28 mouse cellular contexts compared by ENCODE assay signal in genomic region chr11:82305590-82305989, GRCm38 (mm10). TPM values are rescaled to one million over a fixed set of nuclear protein-coding genes. Genes with fewer than 3 reads are reported as not detected.
DNase-seq lines count a peak whose midpoint lies in the region; ATAC-seq and TF ChIP-seq lines count a peak whose summit lies in the region.
"Had no signal": no experiment of that assay in that cellular context is flagged by ENCODE, and none has a peak within 500 bp of the region (broad histone marks: within the 10 kb centered on the region; RNA-seq: fewer than 3 reads in every experiment).

Gene Ccl1, minus strand, starts transcription at chr11:82305690.

- DNase-seq in CH12.LX (ENCODE audit: extremely low read depth) (no peak), ES-E14 (ENCODE audit: low read depth, low spot score) (no peak)
- DNase-seq in cerebellum, adult 9-11 months: no peak
- no peak for DNase-seq in cerebellum, adult 11 months
- DNase-seq in gastrocnemius, adult 8-10 months (ENCODE audit: low spot score in 2 of 2): no peak
- DNase-seq: adrenal gland, adult 2 months; adrenal gland, postnatal 10 days; adrenal gland, postnatal 25 days; cerebellum, adult 11-12 months; cerebellum, adult 2 months; cerebellum, adult 9-10 months; cerebellum, postnatal 14 days; cerebellum, postnatal 36 days; embryo, embryonic 11 days; forebrain, postnatal 0 days had no signal

- no peak for TF ChIP-seq EP300 in CH12.LX (IDR thresholded peaks at IDR 0.05; ENCODE audit: low read length)

- TF ChIP-seq CTCF in CH12.LX (conservative IDR thresholded peaks at IDR 0.05 in 1 of 2, IDR thresholded peaks at IDR 0.05 in 1 of 2; ENCODE audit: low read depth in 2 of 2, low read length in 2 of 2): no peak

- no peak within 1 kb of the TSS for H3K4me2 ChIP-seq in CH12.LX (ENCODE audit: insufficient read depth, low read depth, poor library complexity, severe bottlenecking)
- H3K4me2 ChIP-seq: embryonic facial prominence, embryonic 13.5 days; embryonic facial prominence, embryonic 15.5 days; forebrain, embryonic 12.5 days; forebrain, embryonic 15.5 days had no signal

- dilution Hi-C loops in CH12.LX (cut with MboI; ENCODE audit: extremely low pct_ligation_motif_present, extremely low pct_unique_long_range_greater_than_20kb, low sequenced_read_pairs): no loop called here

- no peaks in the 10 kb centered on the region for H3K4me1 ChIP-seq in CH12.LX (ENCODE audit: control insufficient read depth in 1 of 2, insufficient read depth in 2 of 2)
- no peaks in the 10 kb centered on the region for H3K4me1 ChIP-seq in ES-E14 (ENCODE audit: control insufficient read depth in 2 of 2, insufficient read depth in 2 of 2, low read length in 2 of 2, poor library complexity in 1 of 2)
- H3K4me1 ChIP-seq: embryonic facial prominence, embryonic 13.5 days; embryonic facial prominence, embryonic 15.5 days had no signal

- H3K27ac ChIP-seq in CH12.LX (ENCODE audit: insufficient read depth, low read depth): no peak within 1 kb of the TSS
- H3K27ac ChIP-seq in ES-E14 (ENCODE audit: insufficient read depth, low read depth, low read length, poor library complexity, severe bottlenecking): no peak within 1 kb of the TSS; the same call in 1 of the 2 replicates
- H3K27ac ChIP-seq: embryonic facial prominence, embryonic 13.5 days; embryonic facial prominence, embryonic 15.5 days; forebrain, embryonic 10.5 days; forebrain, embryonic 12.5 days; forebrain, embryonic 15.5 days had no signal

- no peak for TF ChIP-seq POLR2A in CH12.LX (IDR thresholded peaks at IDR 0.05; ENCODE audit: low read depth, low read length)

- no peak within 1 kb of the TSS for H3K9ac ChIP-seq in CH12.LX (ENCODE audit: insufficient read depth, low read depth)
- H3K9ac ChIP-seq in ES-E14 (ENCODE audit: insufficient read depth, low read depth, low read length, poor library complexity, severe bottlenecking): peak within 1 kb of the TSS; percentile 22; the same call in 1 of the 2 replicates
- H3K9ac ChIP-seq: embryonic facial prominence, embryonic 13.5 days; embryonic facial prominence, embryonic 15.5 days; forebrain, embryonic 12.5 days; forebrain, embryonic 15.5 days; forebrain, postnatal 0 days had no signal

- H3K9me3 ChIP-seq in CH12.LX (replicated peaks; ENCODE audit: low read length): peaks cover 3% of the 10 kb centered on the region
- H3K9me3 ChIP-seq in ES-E14 (ENCODE audit: control insufficient read depth, insufficient read depth, low read depth, low read length): no peaks in the 10 kb centered on the region
- H3K9me3 ChIP-seq: embryonic facial prominence, embryonic 13.5 days; embryonic facial prominence, embryonic 15.5 days; forebrain, embryonic 10.5 days; forebrain, embryonic 12.5 days; forebrain, embryonic 15.5 days had no signal

- H3K27me3 ChIP-seq in CH12.LX (replicated peaks): peaks cover 92% of the 10 kb centered on the region
- H3K27me3 ChIP-seq: embryonic facial prominence, embryonic 13.5 days; embryonic facial prominence, embryonic 15.5 days; forebrain, embryonic 15.5 days had no signal

- ATAC-seq in activated CD4-positive, CD25-positive, alpha-beta regulatory T cell, adult 4 months: no peak
- ATAC-seq: forebrain, embryonic 15.5 days; forebrain, postnatal 0 days; Patski had no signal

- in situ Hi-C loops in CH12.LX (cut with MboI; ENCODE audit: low pct_ligation_motif_present, low pct_unique_long_range_greater_than_20kb, low sequenced_read_pairs): no loop called here
- in situ Hi-C loops in ES-E14 (cut with MboI; ENCODE audit: low sequenced_read_pairs in 2 of 2, unreplicated experiment in 2 of 2): no loop called here

- H3K4me3 ChIP-seq in CH12.LX (replicated peaks in 1 of 3; ENCODE audit: low read depth in 2 of 3, low read length in 2 of 3, poor library complexity in 1 of 3) (no peak within 1 kb of the TSS), ES-E14 (ENCODE audit: insufficient read depth in 1 of 2, low read depth in 1 of 2, low read length in 2 of 2, poor library complexity in 1 of 2, severe bottlenecking in 1 of 2) (no peak within 1 kb of the TSS)
- H3K4me3 ChIP-seq: embryonic facial prominence, embryonic 13.5 days; embryonic facial prominence, embryonic 15.5 days; erythroblast, embryonic 14.5 days; forebrain, embryonic 10.5 days; forebrain, embryonic 12.5 days; forebrain, embryonic 15.5 days had no signal

- TF ChIP-seq RAD21 in CH12.LX (IDR thresholded peaks at IDR 0.05; ENCODE audit: low read depth, low read length): no peak

- no peaks in the 10 kb centered on the region for H3K79me2 ChIP-seq in CH12.LX (replicated peaks; ENCODE audit: control insufficient read depth, extremely low read depth, insufficient read depth, poor library complexity, severe bottlenecking)

- H3K36me3 ChIP-seq in CH12.LX (replicated peaks in 1 of 2; ENCODE audit: control insufficient read depth in 1 of 2, insufficient read depth in 1 of 2, low read length in 1 of 2) (no peaks in the 10 kb centered on the region), ES-E14 (ENCODE audit: control insufficient read depth, insufficient read depth, low read length, poor library complexity, severe bottlenecking) (no peaks in the 10 kb centered on the region)
- H3K36me3 ChIP-seq: embryonic facial prominence, embryonic 13.5 days; embryonic facial prominence, embryonic 15.5 days; forebrain, embryonic 10.5 days; forebrain, embryonic 12.5 days; forebrain, embryonic 15.5 days had no signal

TF ChIP-seq in CH12.LX, 34 proteins besides CTCF, POLR2A, EP300 and RAD21:
- TF ChIP-seq ETS1 (conservative IDR thresholded peaks at IDR 0.05; ENCODE audit: low read depth, low read length) (no peak), MYC (IDR thresholded peaks at IDR 0.05; ENCODE audit: low read depth, low read length) (no peak), MXI1 (IDR thresholded peaks at IDR 0.05; ENCODE audit: low read depth, low read length) (no peak), TBP (conservative IDR thresholded peaks at IDR 0.05; ENCODE audit: low read depth, low read length) (no peak), USF2 (conservative IDR thresholded peaks at IDR 0.05; ENCODE audit: low read depth, low read length) (no peak), JUN (IDR thresholded peaks at IDR 0.05; ENCODE audit: insufficient read depth, low read depth, low read length) (no peak), MAX (IDR thresholded peaks at IDR 0.05; ENCODE audit: low read length) (no peak), ZKSCAN1 (IDR thresholded peaks at IDR 0.05; ENCODE audit: borderline replicate concordance, low read depth, low read length) (no peak), CHD2 (IDR thresholded peaks at IDR 0.05; ENCODE audit: low read length) (no peak), UBTF (IDR thresholded peaks at IDR 0.05; ENCODE audit: low read depth, low read length) (no peak), ZC3H11A (IDR thresholded peaks at IDR 0.05; ENCODE audit: low read depth, low read length) (no peak), RCOR1 (conservative IDR thresholded peaks at IDR 0.05; ENCODE audit: low read depth, low read length) (no peak), E2F4 (IDR thresholded peaks at IDR 0.05; ENCODE audit: insufficient replicate concordance, low read depth, low read length) (no peak), SIN3A (IDR thresholded peaks at IDR 0.05; ENCODE audit: low read length) (no peak), ELF1 (IDR thresholded peaks at IDR 0.05; ENCODE audit: low read depth, low read length) (no peak), USF1 (IDR thresholded peaks at IDR 0.05; ENCODE audit: low read depth, low read length) (no peak), ZMIZ1 (IDR thresholded peaks at IDR 0.05; ENCODE audit: low read depth, low read length) (no peak), HCFC1 (IDR thresholded peaks at IDR 0.05; ENCODE audit: low read depth, low read length) (no peak)

TF ChIP-seq in ES-E14, 5 proteins besides CTCF, POLR2A, EP300 and RAD21:
- TF ChIP-seq HCFC1 (IDR thresholded peaks at IDR 0.05; ENCODE audit: borderline replicate concordance, insufficient read depth, low read length): no peak
- no peak for TF ChIP-seq ZNF384 (IDR thresholded peaks at IDR 0.05; ENCODE audit: low read depth, low read length)
- no peak for TF ChIP-seq CHD2 (IDR thresholded peaks at IDR 0.05; ENCODE audit: low read depth, low read length)
- no peak for TF ChIP-seq ZC3H11A (IDR thresholded peaks at IDR 0.05; ENCODE audit: borderline replicate concordance, low read depth, low read length)
- no peak for TF ChIP-seq MAFK (IDR thresholded peaks at IDR 0.05; ENCODE audit: insufficient read depth, low read depth, low read length)

RNA-seq across cellular contexts. Expression of gene Ccl1, which starts in this region (rescaled TPM):
- total RNA-seq in CH12.LX (2012; rRNA removed) (133 and 247 TPM in 2 replicates), CH12.LX (2014; rRNA removed) (117 and 153 TPM in 2 replicates), ES-E14 (2012; rRNA removed) (1.7 TPM in 1 of 2 replicates, not detected in the other)
- 81.9 and 95.3 TPM in 2 replicates for polyA plus RNA-seq in CH12.LX (2012; ENCODE audit: insufficient read length, low read depth)
- polyA plus RNA-seq in activated CD4-positive, CD25-positive, alpha-beta regulatory T cell, adult 4 months (2017; shearing (Covaris generic)): 10 to 100 TPM; 15.6 to 36.8 TPM
- not detected for total RNA-seq in gastrocnemius, adult 8-10 months (2022)
- total RNA-seq: adrenal gland, adult 2 months; adrenal gland, postnatal 10 days; adrenal gland, postnatal 25 days; adrenal gland, postnatal 4 days; common myeloid progenitor, adult 5-6 weeks; forebrain, postnatal 0 days had no signal
- polyA plus RNA-seq: adrenal gland, adult 2 months; brain, embryonic 14.5 days; C2C12; cerebellum, adult 2 months; embryonic facial prominence, embryonic 11.5 days; embryonic facial prominence, embryonic 13.5 days; embryonic facial prominence, embryonic 15.5 days; erythroblast, embryonic 14.5 days; forebrain, embryonic 10.5 days; forebrain, embryonic 12.5 days; forebrain, embryonic 15.5 days; Patski had no signal

Comparison
In these comparisons a context has a peak if more than half of its experiments do, and no peak if none do; other contexts are left out.
1. RNA of gene Ccl1 (total RNA-seq): 117 to 247 TPM in CH12.LX; 1.7 TPM in ES-E14 and not detected in gastrocnemius, adult 8-10 months; every median in the first group is over 10 times any median in the second.